Mouse (Mus musculus) C2C12 (cell line): ENCODE results near the gene Fyb2. TPM values are rescaled to one million over a fixed set of nuclear protein-coding genes. Genes with fewer than 3 reads are reported as not detected.

ENCODE experiments used
- H3K27me3 ChIP-seq: one replicate; pipeline ENCODE4 v1.6.1; 2011; ENCODE audit not compliant: control insufficient read depth, insufficient read depth, insufficient read length
- H3K36me3 ChIP-seq: one replicate; pipeline ENCODE4 v1.6.1; 2011; ENCODE audit not compliant: control insufficient read depth, insufficient read depth
- H3K4me3 ChIP-seq: one replicate; pipeline ENCODE4 v1.5.1; 2011; ENCODE audit warnings: mild to moderate bottlenecking, control low read depth; ENCODE audit not compliant: poor library complexity, insufficient read depth, severe bottlenecking
- H3K79me2 ChIP-seq: one replicate; pipeline ENCODE4 v1.6.1; 2011; ENCODE audit not compliant: control insufficient read depth, insufficient read depth
- H3K79me3 ChIP-seq: one replicate; pipeline ENCODE4 v1.6.1; 2011; ENCODE audit warnings: low read depth, control low read depth
- H3ac ChIP-seq: one replicate; pipeline ENCODE3; 2011; ENCODE audit warnings: low read depth; ENCODE audit not compliant: control insufficient read depth, insufficient read length
- CEBPB ChIP-seq: IDR thresholded peaks from one replicate; pipeline ENCODE4 v1.6.1; 2011; ENCODE audit warnings: low read depth, mild to moderate bottlenecking, control low read depth, moderate library complexity
- CTCF ChIP-seq: IDR thresholded peaks from one replicate; pipeline ENCODE4 v1.5.1; 2011; ENCODE audit not compliant: control insufficient read depth, insufficient read depth, insufficient read length
- FOSL1 ChIP-seq: IDR thresholded peaks from one replicate; pipeline ENCODE4 v1.8.0; 2011; ENCODE audit warnings: mild to moderate bottlenecking, low read length; ENCODE audit not compliant: poor library complexity, insufficient read depth, severe bottlenecking
- MAX ChIP-seq: IDR thresholded peaks from one replicate; pipeline ENCODE4 v1.6.1; 2011; ENCODE audit warnings: mild to moderate bottlenecking, control low read depth
- MYOD1 ChIP-seq: IDR thresholded peaks from one replicate; pipeline ENCODE4 v1.6.1; 2011; ENCODE audit warnings: low read depth; ENCODE audit not compliant: control insufficient read depth, insufficient read length
- MYOG ChIP-seq: IDR thresholded peaks from one replicate; pipeline ENCODE4 v1.6.1; 2011; ENCODE audit not compliant: control insufficient read depth, insufficient read length; ENCODE audit errors: extremely low read depth
- USF1 ChIP-seq: IDR thresholded peaks from one replicate; pipeline ENCODE4 v1.6.1; 2011; ENCODE audit warnings: low read depth, mild to moderate bottlenecking, control low read depth, moderate library complexity
- long read RNA-seq, 2 experiments: library from polyadenylated mRNA; unstranded; transcript quantifications; one replicate each; pipeline ENCODE4 v2.0.0; 2019 to 2020
- polyA plus RNA-seq: library from polyadenylated mRNA; unstranded; fragments of >200 nt; fragmentation: generic; extraction: Trizol; gene quantifications from one replicate; pipeline ENCODE4 v1.2.1, GENCODE M21; 2012; ENCODE audit warnings: missing spikeins

Gene Fyb2
- 0.05 TPM for polyA plus RNA-seq
- long read RNA-seq, experiment 1, partial matches to known transcripts: 0 of 2 reads
- long read RNA-seq, experiment 1, other reads (novel, unspliced or antisense): 2 of 2 reads
- long read RNA-seq, experiment 2, partial matches to known transcripts: 1 of 7 reads
- long read RNA-seq, experiment 2, other reads (novel, unspliced or antisense): 6 of 7 reads

DNA sequence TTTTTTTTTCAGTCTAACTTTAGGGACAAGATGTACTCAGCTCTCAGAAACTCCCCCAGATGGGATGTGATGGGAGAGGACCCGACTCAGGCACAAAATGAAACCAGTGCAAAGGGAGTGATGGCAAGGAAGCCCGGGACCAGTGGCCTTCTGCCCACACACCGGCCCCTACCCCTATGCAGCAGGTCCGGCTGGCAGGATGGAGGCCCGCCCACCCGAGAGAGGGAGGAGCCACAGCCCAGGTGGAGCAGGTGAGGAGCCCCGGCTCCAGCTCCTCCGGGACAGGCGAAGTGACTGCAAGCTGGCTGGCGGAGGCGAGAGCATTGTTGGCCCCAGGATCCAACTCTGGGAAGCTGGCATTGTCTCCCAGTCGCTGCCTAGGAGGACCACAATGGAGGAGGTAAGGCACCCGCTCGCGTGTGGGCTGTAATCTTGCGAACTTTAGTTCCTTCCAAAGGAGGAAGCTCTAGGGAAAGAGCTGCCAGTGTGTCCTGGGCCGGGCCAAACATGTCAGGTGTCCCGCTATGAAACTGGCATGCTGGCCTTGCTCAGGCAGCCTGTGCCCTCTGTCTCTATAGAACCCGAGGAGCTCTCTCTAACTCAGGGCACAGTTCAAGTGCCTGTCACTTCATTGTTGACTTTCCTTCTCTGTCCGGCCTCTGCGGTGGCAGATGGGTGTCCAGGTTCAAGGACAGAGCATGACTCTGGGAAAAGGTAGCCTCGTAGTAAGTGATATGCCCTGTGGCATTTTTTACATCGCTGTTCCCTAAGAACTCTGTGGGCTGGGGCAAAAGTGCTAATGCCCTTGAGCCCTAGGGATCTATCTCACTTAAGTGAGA, at the start of gene Fyb2:
Gene Fyb2 (plus strand): TSS at position 166 of the 839 bp plus-strand sequence.
- TF ChIP-seq MYOG (no peak), CTCF (no peak), USF1 (no peak), MYOD1 (no peak), MAX (no peak), CEBPB (no peak), FOSL1 (no peak)
- Histone ChIP-seq H3ac (no peak within 1 kb of the TSS), H3K4me3 (no peak within 1 kb of the TSS), H3K27me3 (no peaks in the 10 kb centered on the region), H3K36me3 (no peaks in the 10 kb centered on the region), H3K79me3 (no peaks in the 10 kb centered on the region), H3K79me2 (no peaks in the 10 kb centered on the region)

GRCm38 (mm10) chr4:104864397-104864796, 48.9 kb upstream of the Fyb2 start:
- H3K36me3 ChIP-seq: no peaks in the 10 kb centered on the region
- no peak overlapping the region for H3ac ChIP-seq
- TF ChIP-seq CTCF: no peak
- no peak for TF ChIP-seq MAX
- no peak for TF ChIP-seq FOSL1
- TF ChIP-seq USF1: no peak
- TF ChIP-seq MYOG: no peak
- TF ChIP-seq MYOD1: no peak
- no peak for TF ChIP-seq CEBPB

GRCm38 (mm10) chr4:104869581-104869980, 43.7 kb upstream of the Fyb2 start:
- H3K27me3 ChIP-seq: no peaks in the 10 kb centered on the region
- H3K79me2 ChIP-seq: no peaks in the 10 kb centered on the region
- H3ac ChIP-seq: no peak overlapping the region
- no peaks in the 10 kb centered on the region for H3K36me3 ChIP-seq
- H3K79me3 ChIP-seq: no peaks in the 10 kb centered on the region
- no peak overlapping the region for H3K4me3 ChIP-seq
- TF ChIP-seq MYOD1 (no peak), FOSL1 (no peak), CTCF (no peak), MYOG (no peak), CEBPB (no peak), MAX (no peak), USF1 (no peak)

More at GRCm38 (mm10) chr4:104864397-104864796, 48.9 kb upstream of the Fyb2 start:
- Histone ChIP-seq H3K27me3 (no peaks in the 10 kb centered on the region), H3K4me3 (no peak overlapping the region), H3K79me3 (no peaks in the 10 kb centered on the region), H3K79me2 (no peaks in the 10 kb centered on the region)

- H3K36me3 ChIP-seq: no peaks in the 10 kb centered on the region
- H3K4me3 ChIP-seq: no peak overlapping the region
- no peaks in the 10 kb centered on the region for H3K79me3 ChIP-seq
- H3K27me3 ChIP-seq: no peaks in the 10 kb centered on the region
- no peak overlapping the region for H3ac ChIP-seq
- TF ChIP-seq CEBPB: no peak
- no peak for TF ChIP-seq MYOG
- TF ChIP-seq MAX: no peak
- TF ChIP-seq MYOD1: no peak
- TF ChIP-seq FOSL1: no peak
- no peaks in the 10 kb centered on the region for H3K79me2 ChIP-seq
Observed at GRCm38 (mm10) chr4:104870196-104870595, 43.1 kb upstream of the Fyb2 start.

DNA sequence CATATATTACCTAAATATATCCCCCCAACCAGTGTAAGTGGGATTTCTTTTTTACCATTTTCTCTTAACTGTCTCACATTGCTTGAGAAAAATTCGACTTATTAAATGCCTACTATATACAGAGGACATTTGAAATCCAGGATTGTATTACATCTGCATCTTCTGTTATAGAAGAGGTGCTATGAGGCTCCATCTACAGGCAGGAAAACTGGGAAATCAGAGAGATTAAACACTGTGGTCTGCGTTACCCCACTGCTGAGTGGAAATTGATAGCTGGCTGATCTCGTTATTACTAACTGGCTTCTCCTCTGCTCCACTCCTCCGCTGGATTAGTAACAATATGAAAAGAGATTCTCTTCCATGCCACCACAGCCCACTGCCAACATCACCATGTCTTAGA, 37.4 kb upstream of the Fyb2 start:
- no peak overlapping the region for H3K4me3 ChIP-seq
- H3K27me3 ChIP-seq: no peaks in the 10 kb centered on the region
- H3K79me2 ChIP-seq: no peaks in the 10 kb centered on the region
- no peaks in the 10 kb centered on the region for H3K36me3 ChIP-seq
- no peak for TF ChIP-seq CEBPB
- TF ChIP-seq MYOG: no peak
- TF ChIP-seq USF1: no peak
- TF ChIP-seq MAX: no peak
- no peak for TF ChIP-seq FOSL1
- TF ChIP-seq MYOD1: no peak
- no peak for TF ChIP-seq CTCF
- no peaks in the 10 kb centered on the region for H3K79me3 ChIP-seq
- H3ac ChIP-seq: no peak overlapping the region

DNA sequence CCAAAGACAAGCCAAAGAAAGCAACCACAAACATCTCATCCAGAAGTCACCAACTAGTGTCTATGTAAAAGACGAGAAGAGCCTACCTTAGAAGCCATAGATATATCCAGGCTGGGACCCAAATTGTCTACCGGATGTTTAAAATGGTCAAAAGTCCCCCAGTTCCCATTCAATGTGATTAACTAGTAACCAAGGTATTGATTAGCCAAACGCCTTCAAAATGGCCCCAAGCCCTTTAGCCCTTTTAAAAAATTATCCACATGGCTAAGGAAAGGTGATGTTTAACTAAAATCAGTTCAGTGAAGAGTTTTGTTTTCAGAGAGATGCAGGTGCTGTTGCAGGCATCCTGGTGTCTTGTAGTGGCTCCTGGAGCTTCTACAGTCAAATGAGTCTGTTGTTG, 36.9 kb upstream of the Fyb2 start, which contains the start of gene C8a:
Gene C8a (minus strand): TSS at position 76 of the 400 bp plus-strand sequence.
- Histone ChIP-seq H3K4me3 (no peak within 1 kb of the TSS), H3K36me3 (no peaks in the 10 kb centered on the region)
- TF ChIP-seq FOSL1 (no peak), CTCF (no peak), MYOG (no peak), CEBPB (no peak), MYOD1 (no peak), MAX (no peak), USF1 (no peak)

More for the DNA sequence above, 36.9 kb upstream of the Fyb2 start, which contains the start of gene C8a:
- H3K79me3 ChIP-seq: no peaks in the 10 kb centered on the region
- no peaks in the 10 kb centered on the region for H3K79me2 ChIP-seq
- H3ac ChIP-seq: no peak within 1 kb of the TSS
- no peaks in the 10 kb centered on the region for H3K27me3 ChIP-seq
